Mouse (Mus musculus): ENCODE data around the gene 2810004N23Rik. TPM values are rescaled to one million over a fixed set of nuclear protein-coding genes. Genes with fewer than 3 reads are reported as not detected.

The 2810004N23Rik gene
- polyA plus RNA-seq, 1 experiment, result 15.7 TPM

DNA sequence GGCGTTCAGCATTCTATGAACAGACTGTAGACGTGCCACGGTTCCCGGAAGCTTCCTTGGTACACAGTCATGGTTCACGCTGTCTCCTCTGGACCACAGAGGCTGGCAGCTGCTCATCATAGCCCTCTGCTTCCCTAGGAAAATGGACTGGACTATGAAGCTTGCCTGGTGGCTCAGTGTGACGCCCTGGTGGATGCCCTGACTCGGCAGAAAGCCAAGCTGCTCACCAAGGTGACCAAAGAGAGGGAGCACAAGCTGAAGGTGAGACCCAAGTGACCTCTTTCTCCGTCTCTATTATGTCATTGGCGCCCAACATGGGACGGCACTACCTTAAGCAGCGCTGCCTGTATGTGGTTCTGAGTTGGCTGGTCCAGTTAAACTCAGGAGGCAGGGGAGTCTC lies 46.1 kb downstream of the 2810004N23Rik start:
- H3K4me3 ChIP-seq (replicated peaks; ENCODE audit: insufficient read depth, low read depth, low read length), result no peak overlapping the region
- TF ChIP-seq POLR2A (IDR thresholded peaks at IDR 0.05; ENCODE audit: borderline replicate concordance, insufficient read depth, low read length) (no peak), CTCF (IDR thresholded peaks at IDR 0.05; ENCODE audit: borderline replicate concordance, insufficient read depth, low read depth, low read length) (no peak)
- WGBS, result 91% methylated on average over 11 of the region's 11 CpGs
- DNase-seq, result no peak
- H3K27me3 ChIP-seq (ENCODE audit: control insufficient read depth, insufficient read depth, low read length), result no peaks in the 10 kb centered on the region
- peaks cover 4% of the 10 kb centered on the region; the same call in 1 of the 2 replicates for H3K4me1 ChIP-seq (ENCODE audit: control insufficient read depth, insufficient read depth, low read length)
- no peak overlapping the region for H3K27ac ChIP-seq (ENCODE audit: insufficient read depth, low read length)

DNA sequence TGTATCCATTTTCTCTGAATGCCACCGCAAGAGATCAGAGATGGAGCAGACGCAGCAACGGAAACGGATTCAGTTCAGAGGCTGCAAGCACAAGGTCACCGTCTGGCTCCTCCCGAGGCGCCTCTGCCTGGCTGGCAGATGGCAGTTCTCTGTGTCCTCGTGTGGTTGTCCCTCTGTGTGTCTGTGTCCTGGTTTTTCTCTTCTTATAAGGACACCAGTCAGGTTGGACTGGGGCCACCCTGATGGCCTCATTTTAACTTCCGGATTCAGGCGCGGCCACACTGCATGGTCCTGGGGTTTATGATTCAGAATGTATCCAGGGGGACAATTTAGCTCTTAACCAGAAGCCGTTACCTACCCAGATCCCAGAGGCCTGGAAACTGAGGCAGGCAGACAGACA lies 47.0 kb downstream of the 2810004N23Rik start:
- peak; percentile 53 to 69 for DNase-seq
- Histone ChIP-seq H3K4me3 (replicated peaks; ENCODE audit: insufficient read depth, low read depth, low read length) (no peak overlapping the region), H3K4me1 (ENCODE audit: control insufficient read depth, insufficient read depth, low read length) (peaks cover 6% of the 10 kb centered on the region), H3K27ac (ENCODE audit: insufficient read depth, low read length) (no peak overlapping the region), H3K27me3 (ENCODE audit: control insufficient read depth, insufficient read depth, low read length) (no peaks in the 10 kb centered on the region)
- TF ChIP-seq POLR2A (IDR thresholded peaks at IDR 0.05; ENCODE audit: borderline replicate concordance, insufficient read depth, low read length) (no peak), CTCF (IDR thresholded peaks at IDR 0.05; ENCODE audit: borderline replicate concordance, insufficient read depth, low read depth, low read length) (no peak)
- WGBS, result 35% methylated on average over 12 of the region's 12 CpGs

DNA sequence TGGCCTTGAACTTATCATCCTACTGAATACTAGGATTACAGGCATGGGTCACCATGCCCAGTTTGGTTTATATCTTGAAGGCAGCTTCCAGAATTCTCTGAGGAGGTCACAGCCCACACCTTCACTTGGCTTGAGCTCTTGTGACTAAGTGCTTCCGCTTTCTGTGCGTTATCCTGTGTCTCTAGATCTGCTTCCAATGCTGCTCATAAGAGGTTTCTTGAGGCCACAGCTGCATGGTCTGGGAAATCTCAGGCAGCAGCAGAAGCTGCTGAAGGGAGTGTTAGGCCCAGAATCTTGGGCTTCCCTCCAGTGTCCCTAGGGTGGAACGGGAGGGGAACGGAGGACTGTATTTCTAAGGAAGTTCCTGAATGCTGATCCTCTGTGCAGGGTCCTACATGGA lies 49.6 kb downstream of the 2810004N23Rik start:
- WGBS, result 89% methylated on average over 4 of the region's 4 CpGs
- Histone ChIP-seq H3K27me3 (ENCODE audit: control insufficient read depth, insufficient read depth, low read length) (no peaks in the 10 kb centered on the region), H3K4me3 (replicated peaks; ENCODE audit: insufficient read depth, low read depth, low read length) (no peak overlapping the region), H3K4me1 (ENCODE audit: control insufficient read depth, insufficient read depth, low read length) (peaks cover 6% of the 10 kb centered on the region), H3K27ac (ENCODE audit: insufficient read depth, low read length) (no peak overlapping the region)
- no peak for DNase-seq
- TF ChIP-seq POLR2A (IDR thresholded peaks at IDR 0.05; ENCODE audit: borderline replicate concordance, insufficient read depth, low read length) (no peak), CTCF (IDR thresholded peaks at IDR 0.05; ENCODE audit: borderline replicate concordance, insufficient read depth, low read depth, low read length) (no peak)

DNA sequence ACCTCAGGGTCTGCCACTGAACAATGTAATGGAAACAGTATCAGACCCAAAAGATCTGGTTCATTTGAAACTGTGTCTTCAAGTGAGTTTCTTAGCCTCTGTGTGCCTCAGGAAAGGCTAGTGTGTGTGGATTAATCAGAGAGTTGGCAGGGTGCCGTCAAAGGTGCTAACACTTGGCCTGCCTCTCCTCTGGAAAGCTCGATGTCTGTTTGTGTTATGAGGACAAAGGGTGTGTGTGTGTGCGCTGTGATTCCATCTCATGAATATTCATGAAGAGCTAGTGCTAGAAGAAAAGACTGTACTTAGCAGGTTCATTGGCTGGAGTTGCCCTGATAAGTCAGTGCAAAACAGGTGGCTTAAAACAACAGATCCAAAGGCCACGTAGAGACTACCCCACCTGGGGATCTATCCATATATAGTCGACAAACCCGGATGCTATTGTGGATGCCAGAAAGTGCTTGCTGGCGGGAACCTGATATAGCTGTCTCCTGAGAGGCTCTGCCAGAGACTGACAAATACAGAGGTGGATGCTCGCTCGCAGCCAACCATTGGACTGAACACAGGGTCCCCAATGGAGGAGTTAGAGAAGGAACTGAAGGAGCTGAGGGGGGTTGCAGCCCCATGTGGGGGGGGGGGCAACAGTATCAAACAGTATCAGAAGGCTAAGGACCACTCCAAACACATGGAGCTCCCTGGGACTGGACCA lies 52.1 kb downstream of the 2810004N23Rik start:
- Histone ChIP-seq H3K4me1 (ENCODE audit: control insufficient read depth, insufficient read depth, low read length) (peaks cover 6% of the 10 kb centered on the region), H3K27ac (ENCODE audit: insufficient read depth, low read length) (no peak overlapping the region), H3K27me3 (ENCODE audit: control insufficient read depth, insufficient read depth, low read length) (no peaks in the 10 kb centered on the region), H3K4me3 (replicated peaks; ENCODE audit: insufficient read depth, low read depth, low read length) (no peak overlapping the region)
- 31% methylated on average over 9 of the region's 9 CpGs for WGBS
- TF ChIP-seq CTCF (IDR thresholded peaks at IDR 0.05; ENCODE audit: borderline replicate concordance, insufficient read depth, low read depth, low read length), result no peak
- TF ChIP-seq POLR2A (IDR thresholded peaks at IDR 0.05; ENCODE audit: borderline replicate concordance, insufficient read depth, low read length), result no peak
- DNase-seq, result peak in 1 of 2 experiments; percentile 60

DNA sequence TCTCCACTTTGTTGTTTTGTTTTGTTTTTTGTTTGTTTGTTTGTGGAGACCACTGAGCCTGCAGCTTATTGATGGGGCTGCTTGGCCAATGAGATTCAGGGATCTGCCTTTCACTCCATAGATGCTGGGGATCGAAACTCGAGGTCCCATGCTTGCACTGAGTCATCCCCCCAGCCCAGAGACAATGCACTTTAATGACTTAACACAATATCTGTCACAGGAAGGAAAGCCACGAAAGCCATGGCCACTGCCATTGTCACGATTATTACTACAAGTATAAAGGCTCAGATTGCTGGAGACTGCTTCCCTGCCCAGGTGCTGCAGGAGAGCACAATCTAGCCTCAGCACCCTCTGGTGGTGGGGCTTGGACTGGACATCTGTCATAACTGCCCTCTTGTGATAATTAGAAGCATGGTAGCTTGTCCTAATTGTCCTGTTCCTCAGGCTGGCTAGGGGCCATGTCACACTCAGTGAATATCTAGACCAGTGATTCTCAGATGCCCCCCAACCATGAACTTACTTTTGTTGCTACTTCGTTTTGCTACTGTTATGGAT lies 52.8 kb downstream of the 2810004N23Rik start:
- TF ChIP-seq POLR2A (IDR thresholded peaks at IDR 0.05; ENCODE audit: borderline replicate concordance, insufficient read depth, low read length), result no peak
- peak; percentile 44; the same call in 1 of the 2 replicates for TF ChIP-seq CTCF (IDR thresholded peaks at IDR 0.05; ENCODE audit: borderline replicate concordance, insufficient read depth, low read depth, low read length)
- Histone ChIP-seq H3K4me1 (ENCODE audit: control insufficient read depth, insufficient read depth, low read length) (peaks cover 4% of the 10 kb centered on the region), H3K4me3 (replicated peaks; ENCODE audit: insufficient read depth, low read depth, low read length) (no peak overlapping the region), H3K27ac (ENCODE audit: insufficient read depth, low read length) (no peak overlapping the region; the same call in 1 of the 2 replicates), H3K27me3 (ENCODE audit: control insufficient read depth, insufficient read depth, low read length) (no peaks in the 10 kb centered on the region)
- WGBS, result 73% methylated on average over 5 of the region's 5 CpGs
- DNase-seq, result peak in 1 of 2 experiments; percentile 42

DNA sequence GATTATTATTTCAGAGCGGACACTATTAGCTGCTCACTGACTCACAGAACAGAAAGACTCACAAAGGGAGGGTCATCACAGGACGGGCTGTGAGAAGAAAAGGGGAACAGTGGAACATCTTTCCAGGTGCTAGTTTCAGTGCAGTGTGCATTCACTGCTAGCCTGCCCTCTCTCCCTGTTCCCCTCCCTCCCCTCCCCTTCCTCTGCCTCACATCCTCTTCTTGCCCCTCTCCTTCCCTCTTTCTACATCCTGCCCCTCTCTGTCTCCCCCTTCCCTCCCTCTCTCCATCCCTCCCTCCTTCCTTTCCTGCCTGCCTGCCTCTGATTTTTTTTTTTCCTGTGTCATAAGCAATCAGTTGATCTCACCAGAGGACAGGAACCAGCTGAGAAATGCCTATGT lies 53.5 kb downstream of the 2810004N23Rik start:
- TF ChIP-seq POLR2A (IDR thresholded peaks at IDR 0.05; ENCODE audit: borderline replicate concordance, insufficient read depth, low read length) (no peak), CTCF (IDR thresholded peaks at IDR 0.05; ENCODE audit: borderline replicate concordance, insufficient read depth, low read depth, low read length) (no peak)
- DNase-seq, result no peak
- 67% methylated on average over 2 of the region's 2 CpGs for WGBS
- Histone ChIP-seq H3K27me3 (ENCODE audit: control insufficient read depth, insufficient read depth, low read length) (no peaks in the 10 kb centered on the region), H3K27ac (ENCODE audit: insufficient read depth, low read length) (no peak overlapping the region; the same call in 1 of the 2 replicates), H3K4me1 (ENCODE audit: control insufficient read depth, insufficient read depth, low read length) (peaks cover 2% of the 10 kb centered on the region; the same call in 1 of the 2 replicates), H3K4me3 (replicated peaks; ENCODE audit: insufficient read depth, low read depth, low read length) (no peak overlapping the region)

DNA sequence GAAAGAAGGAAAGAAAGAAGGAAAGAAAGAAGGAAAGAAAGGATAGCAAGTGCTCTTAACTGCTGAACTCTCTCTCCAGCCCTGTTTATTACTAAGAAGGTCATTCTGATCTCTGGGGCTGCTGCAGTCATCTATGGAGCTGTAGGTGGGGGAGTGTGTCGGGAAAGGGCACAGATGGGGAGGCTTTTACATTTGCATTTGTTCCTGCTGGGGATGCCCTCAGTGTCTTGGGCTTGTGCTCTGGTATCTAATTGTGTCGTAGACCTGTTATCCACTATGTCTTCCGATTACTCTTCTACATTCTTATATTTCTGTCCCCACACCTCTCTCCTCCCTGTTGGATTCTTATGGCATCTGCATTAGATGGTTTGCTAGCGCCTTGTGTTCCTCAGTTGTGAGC lies 56.9 kb downstream of the 2810004N23Rik start:
- Histone ChIP-seq H3K4me3 (replicated peaks; ENCODE audit: insufficient read depth, low read depth, low read length) (no peak overlapping the region), H3K4me1 (ENCODE audit: control insufficient read depth, insufficient read depth, low read length) (no peaks in the 10 kb centered on the region), H3K27ac (ENCODE audit: insufficient read depth, low read length) (no peak overlapping the region), H3K27me3 (ENCODE audit: control insufficient read depth, insufficient read depth, low read length) (no peaks in the 10 kb centered on the region)
- WGBS, result 82% methylated on average over 4 of the region's 4 CpGs
- TF ChIP-seq CTCF (IDR thresholded peaks at IDR 0.05; ENCODE audit: borderline replicate concordance, insufficient read depth, low read depth, low read length) (no peak), POLR2A (IDR thresholded peaks at IDR 0.05; ENCODE audit: borderline replicate concordance, insufficient read depth, low read length) (no peak)
- no peak for DNase-seq

Data from cerebellum, adult 2 months (tissue).